Mouse (Mus musculus): ENCODE results near the gene Susd6. TPM values are rescaled to one million over a fixed set of nuclear protein-coding genes. Genes with fewer than 3 reads are reported as not detected.
A peak's percentile ranks its signal among the peaks of the same experiment; 100 is the strongest.

Gene Susd6
- total RNA-seq, 1 experiment from 2014 or later: 52.5 TPM

DNA sequence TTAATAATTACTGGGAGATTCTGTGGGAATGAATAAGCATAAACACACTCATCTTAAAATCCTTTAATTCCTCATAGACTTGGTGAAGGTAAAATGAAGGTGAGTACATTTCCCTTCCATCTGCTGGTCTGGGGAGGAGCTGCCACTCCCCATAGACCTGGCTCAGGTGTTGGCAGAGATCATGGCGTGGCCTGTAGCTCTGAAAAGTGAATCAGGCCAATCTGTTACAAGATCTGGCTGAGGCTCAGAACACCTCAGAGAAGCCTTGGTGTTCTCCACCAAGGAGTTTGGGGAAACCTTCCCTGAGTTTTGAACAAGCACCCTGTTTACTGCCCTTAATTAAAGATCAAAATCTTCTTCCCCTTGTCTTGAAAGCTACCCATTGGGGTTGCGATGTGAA lies 64.8 kb downstream of the Susd6 start:
- ATAC-seq (replicated peaks; ENCODE audit: insufficient number of reproducible peaks, low FRiP score, low TSS enrichment, poor library complexity, severe bottlenecking): no peak

DNA sequence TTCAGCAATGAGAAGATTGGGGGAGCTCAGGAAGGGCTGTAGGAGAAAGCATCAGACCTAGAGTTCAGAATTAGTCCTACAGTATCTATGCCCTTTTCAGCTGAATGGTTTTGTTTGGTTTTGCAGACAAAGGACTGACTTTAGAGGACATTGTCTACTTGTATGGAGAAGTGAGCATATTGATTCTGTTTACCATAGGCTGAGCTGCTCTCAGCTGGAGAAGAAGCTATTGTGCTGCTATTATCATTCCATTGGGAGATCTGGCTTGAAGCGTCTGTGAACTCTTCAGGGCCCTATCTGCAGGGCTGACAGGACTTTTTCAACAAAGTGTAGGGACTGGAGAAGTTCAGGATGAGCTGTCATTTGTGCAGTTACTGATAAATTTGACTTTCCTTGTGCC lies 65.3 kb downstream of the Susd6 start:
- ATAC-seq (replicated peaks; ENCODE audit: insufficient number of reproducible peaks, low FRiP score, low TSS enrichment, poor library complexity, severe bottlenecking): no peak

DNA sequence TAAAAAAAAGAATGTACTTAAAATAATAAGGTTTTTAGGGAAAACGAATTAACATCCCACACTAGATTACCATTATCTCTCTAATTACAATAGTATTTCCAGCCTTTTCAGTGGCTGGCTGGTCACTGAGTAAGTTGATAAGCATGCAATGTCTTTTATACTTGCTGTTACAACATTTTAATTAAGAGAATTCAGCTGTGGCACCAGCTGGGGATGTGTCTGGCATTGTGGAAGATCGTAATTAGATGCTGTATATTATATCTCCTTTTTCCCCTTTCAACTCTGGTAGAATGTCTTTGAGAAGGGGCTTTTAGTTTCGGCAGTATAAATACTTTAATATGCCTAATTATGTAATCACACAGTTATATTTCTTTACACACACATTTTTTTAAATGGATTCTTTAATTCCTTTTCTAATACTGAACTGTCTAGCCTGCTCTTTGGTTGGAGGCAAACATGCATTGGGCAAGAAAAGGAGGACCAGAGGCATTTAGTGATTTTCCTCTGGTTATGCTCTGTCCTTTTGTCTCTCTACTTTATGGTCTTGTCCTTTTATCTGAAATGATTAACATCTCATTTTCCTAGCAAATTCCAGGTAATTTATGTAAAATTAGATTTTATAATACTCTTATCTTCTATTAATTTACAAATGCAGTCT lies 67.5 kb downstream of the Susd6 start:
- ATAC-seq (replicated peaks; ENCODE audit: insufficient number of reproducible peaks, low FRiP score, low TSS enrichment, poor library complexity, severe bottlenecking): no peak

DNA sequence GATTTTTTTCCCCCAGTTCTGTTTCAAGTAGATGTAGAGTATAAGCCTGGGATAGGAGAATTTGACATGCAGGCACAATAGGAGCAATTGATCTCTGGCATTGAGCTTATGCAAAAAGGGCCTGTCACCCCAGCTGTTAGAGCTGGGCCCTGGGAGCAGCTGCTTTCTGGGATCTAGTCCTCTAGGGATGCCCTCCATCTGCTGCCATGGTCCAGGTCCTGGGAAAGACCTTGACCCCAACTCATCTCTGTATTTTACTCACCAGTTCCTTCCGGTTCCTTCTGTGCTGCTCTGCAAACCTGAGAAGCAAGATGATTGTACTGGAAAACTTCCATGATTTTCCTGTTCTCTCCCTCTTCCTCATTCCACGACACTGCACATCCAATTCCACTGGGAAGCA lies 68.0 kb downstream of the Susd6 start:
- no peak for ATAC-seq (replicated peaks; ENCODE audit: insufficient number of reproducible peaks, low FRiP score, low TSS enrichment, poor library complexity, severe bottlenecking)

DNA sequence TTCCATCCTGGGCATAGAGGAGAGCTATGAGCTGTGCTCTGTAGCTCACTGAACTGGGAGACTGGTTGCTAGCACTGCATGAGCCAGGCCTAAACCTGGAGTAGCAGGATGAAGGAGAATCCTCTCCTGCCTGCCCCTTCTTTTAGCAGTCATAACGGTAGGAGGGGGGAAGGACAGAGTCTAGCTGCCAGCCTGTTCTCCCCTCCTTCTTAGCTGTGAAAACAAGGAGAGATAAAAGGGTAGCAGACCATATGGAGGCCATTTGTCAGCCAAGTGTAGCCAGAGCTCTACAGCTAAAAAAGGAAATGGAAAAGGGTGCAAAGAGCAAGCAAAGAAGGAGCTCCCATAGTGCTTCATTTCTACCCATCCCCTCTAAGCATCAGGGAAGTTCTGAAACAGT lies 71.6 kb downstream of the Susd6 start:
- ATAC-seq (replicated peaks; ENCODE audit: insufficient number of reproducible peaks, low FRiP score, low TSS enrichment, poor library complexity, severe bottlenecking): no peak

DNA sequence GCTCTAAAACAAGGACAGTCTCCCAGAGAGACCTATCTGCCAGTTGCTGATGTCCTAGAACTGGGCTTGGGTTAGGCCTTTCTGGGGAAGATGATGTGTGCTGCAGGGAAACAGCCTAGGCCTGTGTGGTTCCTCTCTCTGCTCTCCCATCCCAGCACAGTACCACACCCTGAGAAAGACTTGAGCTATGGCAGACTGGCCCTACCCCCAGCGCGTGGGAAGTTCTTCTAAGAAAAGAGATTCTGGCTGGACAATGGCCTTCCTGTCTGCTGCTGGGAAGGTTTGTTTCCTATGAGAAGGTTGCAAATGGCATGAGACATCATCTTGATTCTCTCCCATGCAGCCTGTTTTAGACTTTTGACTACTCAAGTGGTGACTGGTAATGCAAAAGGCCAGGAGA lies 73.1 kb downstream of the Susd6 start:
- ATAC-seq (replicated peaks; ENCODE audit: insufficient number of reproducible peaks, low FRiP score, low TSS enrichment, poor library complexity, severe bottlenecking): 0 out of 2 replicates have a peak, but pooled peaks have one; percentile 35

DNA sequence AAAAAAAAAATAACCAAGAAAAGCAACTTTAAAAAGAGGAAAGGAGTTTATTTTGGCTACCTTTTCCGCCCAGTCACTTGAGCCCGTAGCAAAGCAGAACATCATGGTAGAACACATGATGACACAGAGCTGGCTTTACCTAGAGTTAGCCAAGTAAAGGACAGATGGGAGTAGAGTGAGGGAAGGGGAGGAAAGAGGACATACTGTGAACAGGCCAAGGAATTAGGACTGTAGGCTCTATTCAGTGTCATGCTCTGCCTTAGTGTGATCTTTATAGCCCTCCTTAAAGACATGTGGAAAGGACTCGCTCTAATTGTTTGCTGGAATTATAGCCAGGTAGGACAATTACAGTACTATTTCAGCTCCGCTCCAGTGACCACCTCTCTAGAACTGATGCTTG lies 74.9 kb downstream of the Susd6 start:
- no peak for ATAC-seq (replicated peaks; ENCODE audit: insufficient number of reproducible peaks, low FRiP score, low TSS enrichment, poor library complexity, severe bottlenecking)

DNA sequence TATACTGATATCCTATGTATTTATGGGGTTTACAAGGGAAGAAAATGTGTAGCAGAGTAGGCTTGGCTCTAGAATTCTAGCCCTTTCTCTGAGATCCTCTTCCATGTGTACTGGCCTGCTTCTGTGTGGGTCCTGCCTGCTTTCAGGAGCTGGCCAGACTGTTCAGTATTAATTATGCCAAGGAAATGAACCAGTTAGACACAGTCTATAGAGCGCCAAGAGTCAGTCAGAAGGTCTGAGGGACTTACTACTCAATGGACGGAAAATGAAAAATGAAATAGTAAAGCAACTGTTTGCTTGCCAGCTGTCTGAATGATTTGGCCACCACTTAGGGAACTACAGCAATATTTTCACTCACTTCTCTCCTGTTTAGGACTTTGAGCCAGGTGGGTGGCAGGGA lies 75.7 kb downstream of the Susd6 start:
- ATAC-seq (replicated peaks; ENCODE audit: insufficient number of reproducible peaks, low FRiP score, low TSS enrichment, poor library complexity, severe bottlenecking): no peak

DNA sequence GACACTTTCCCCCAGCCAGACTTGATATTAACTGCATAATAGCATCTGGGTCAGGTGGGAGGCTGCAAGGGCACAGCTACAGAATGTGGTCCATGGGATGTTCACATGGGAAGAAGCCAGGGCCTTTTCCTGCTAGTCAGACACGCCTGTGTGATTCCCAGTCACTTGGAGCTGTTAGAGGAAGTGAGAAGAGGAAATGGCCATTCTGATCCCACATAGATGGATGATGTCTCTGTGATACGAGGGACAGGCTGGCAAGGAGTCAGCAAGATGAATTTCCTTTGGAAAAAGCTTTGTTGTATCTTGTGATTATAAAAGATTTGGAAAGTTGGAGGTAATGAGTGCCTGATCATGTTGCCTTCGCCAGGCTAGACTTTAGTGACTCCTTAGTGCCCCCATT lies 76.8 kb downstream of the Susd6 start:
- ATAC-seq (replicated peaks; ENCODE audit: insufficient number of reproducible peaks, low FRiP score, low TSS enrichment, poor library complexity, severe bottlenecking): no peak

DNA sequence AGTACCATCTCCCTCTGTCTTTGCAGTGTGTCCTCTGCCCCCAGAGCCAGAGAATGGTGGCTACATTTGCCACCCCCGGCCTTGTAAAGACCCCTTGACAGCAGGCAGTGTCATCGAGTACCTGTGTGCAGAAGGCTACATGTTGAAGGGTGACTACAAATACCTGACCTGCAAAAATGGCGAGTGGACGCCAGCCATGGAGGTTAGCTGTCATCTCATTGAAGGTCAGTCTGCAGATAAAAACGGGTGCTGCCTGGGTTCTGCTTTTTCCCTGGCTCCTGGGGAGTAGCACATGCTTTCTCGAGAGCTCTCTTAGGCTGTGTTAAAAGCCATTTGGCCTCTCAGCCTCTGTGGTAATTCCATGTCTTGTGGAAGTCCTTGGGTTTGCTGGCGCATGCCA lies 78.1 kb downstream of the Susd6 start:
- ATAC-seq (replicated peaks; ENCODE audit: insufficient number of reproducible peaks, low FRiP score, low TSS enrichment, poor library complexity, severe bottlenecking): no peak

DNA sequence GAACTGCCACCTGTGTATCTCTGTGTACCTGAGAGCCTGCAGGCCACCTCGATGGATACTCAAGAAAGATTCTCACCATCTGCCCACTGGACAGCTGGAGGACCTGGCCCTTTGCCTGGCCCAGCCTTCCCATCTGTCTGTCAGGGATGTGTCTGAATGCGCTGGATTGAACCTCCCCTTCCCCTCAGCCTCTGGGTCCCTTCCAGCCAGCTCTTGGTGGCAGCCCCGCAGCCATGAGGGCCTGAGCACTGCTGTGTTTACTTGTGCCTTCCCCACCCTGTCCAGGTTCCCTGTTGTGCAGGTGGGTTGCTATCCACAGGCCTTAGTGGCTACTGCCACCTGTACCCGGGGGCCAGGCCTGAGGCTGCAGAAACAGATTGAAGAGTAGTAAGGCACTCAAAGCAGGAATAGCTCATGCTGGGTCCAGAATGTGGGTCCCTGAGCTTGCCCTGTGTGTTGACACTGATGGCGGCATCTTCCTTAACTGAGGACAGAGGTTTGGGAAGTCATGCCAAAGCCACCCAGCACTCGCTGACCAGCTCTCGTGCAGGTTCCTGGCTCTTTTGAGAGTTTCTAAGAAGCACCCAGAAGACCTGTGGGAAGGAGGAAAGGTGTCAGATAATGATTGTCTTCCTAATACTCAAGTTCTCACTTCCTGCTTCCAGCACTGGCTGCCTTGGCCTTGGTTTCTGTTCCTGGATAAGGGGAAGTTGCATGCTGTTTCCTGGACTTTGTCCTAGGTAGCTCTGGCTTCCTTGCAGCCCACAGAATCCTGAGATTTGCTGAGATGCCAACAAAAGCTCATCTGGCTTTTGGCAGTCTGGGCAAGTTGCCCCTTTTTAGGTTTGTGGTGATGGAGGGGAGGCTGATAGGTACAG lies 87.1 kb downstream of the Susd6 start:
- no peak for ATAC-seq (replicated peaks; ENCODE audit: insufficient number of reproducible peaks, low FRiP score, low TSS enrichment, poor library complexity, severe bottlenecking)

DNA sequence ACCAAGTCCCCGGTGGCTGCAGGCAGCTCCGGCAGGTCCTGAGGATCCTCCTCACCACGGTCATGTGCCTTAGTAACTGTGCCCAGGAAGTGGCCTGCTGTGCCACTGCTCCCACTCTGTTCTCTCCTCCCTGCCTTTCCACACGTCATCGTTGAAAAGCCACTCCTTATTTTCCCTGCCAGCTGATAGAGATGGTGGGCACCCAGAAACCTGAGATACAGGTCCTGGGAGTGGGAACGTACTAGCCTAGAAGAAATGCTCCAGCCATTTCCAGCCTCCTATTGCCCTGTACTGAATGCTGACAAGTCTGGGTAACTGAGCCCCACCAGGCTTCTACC lies 87.8 kb downstream of the Susd6 start:
- ATAC-seq (replicated peaks; ENCODE audit: insufficient number of reproducible peaks, low FRiP score, low TSS enrichment, poor library complexity, severe bottlenecking): no peak

DNA sequence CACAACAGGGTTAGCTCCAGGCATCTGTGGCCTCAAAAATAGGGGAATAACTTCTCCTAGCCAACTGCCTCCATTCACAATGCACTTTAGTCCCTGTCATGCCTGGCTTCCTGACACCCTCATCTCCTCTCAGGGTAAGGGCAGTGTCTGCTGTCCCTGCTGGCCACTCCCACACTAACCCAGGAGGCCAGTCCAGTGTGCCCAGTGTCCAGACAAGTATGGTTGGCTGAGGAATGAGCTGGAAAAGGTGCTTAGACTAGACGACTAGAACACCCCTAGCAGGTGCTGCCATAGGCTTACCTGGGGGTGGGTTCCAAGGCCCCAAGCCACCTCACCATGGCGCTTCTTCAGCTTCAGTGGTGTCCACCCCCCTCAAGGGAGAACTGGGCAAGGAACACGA lies 88.3 kb downstream of the Susd6 start:
- ATAC-seq (replicated peaks; ENCODE audit: insufficient number of reproducible peaks, low FRiP score, low TSS enrichment, poor library complexity, severe bottlenecking): no peak

DNA sequence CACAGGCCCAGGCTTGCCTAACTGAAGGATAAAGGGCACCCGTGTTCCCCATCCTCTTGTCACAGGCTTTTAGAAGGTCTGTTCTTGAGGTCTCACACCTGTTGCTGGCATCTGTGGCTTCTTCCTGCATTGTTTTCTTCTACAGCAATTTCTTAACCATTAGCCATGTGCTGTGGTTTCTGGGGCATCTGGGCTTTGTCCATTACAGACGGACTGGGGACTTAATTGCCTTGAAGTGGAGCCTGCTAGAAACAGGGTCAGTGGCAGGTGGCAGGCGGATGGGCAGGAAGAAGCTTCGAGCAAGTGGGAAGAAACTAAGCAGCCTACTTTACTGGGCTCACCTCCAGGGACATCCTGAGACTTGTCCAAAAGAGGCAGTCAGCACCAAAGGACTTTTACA lies 89.0 kb downstream of the Susd6 start:
- ATAC-seq (replicated peaks; ENCODE audit: insufficient number of reproducible peaks, low FRiP score, low TSS enrichment, poor library complexity, severe bottlenecking): no peak

DNA sequence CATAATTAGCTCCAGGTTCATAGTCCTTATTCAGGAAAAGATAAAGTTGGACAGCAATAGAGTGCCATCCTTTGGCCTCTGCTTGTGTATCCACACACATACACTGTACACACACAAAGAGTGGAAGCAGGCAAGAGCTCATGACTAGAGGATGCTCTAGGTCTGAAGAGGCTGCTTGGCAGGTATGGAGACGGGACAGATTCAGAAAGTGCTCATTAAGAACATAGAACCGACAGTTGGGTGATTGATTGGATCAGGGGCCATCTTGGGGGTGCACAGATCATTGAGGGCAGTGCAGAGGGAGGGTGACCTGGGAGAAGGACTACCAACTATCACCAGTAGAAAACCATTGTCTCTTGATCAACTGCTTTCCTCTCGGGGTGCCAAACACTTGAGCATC lies 90.8 kb downstream of the Susd6 start:
- no peak for ATAC-seq (replicated peaks; ENCODE audit: insufficient number of reproducible peaks, low FRiP score, low TSS enrichment, poor library complexity, severe bottlenecking)

DNA sequence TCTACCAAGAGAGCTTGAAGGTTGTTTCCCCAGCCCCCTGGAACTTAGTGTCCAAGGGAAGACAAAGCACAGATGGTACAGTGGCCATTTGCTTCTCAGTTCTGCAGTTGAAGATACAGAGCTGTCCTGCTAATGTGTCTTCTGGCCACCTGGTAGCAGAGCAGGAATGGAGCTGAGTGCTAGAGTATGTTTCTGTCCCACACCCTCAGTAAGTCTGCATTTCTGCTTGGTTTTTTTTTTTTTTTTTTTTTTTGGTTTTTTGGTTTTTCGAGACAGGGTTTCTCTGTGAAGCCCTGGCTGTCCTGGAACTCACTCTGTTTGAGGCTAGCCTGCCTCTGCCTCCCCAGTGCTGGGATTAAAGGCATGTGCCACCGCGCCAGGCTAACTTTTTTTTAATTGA lies 93.0 kb downstream of the Susd6 start:
- no peak for ATAC-seq (replicated peaks; ENCODE audit: insufficient number of reproducible peaks, low FRiP score, low TSS enrichment, poor library complexity, severe bottlenecking)

DNA sequence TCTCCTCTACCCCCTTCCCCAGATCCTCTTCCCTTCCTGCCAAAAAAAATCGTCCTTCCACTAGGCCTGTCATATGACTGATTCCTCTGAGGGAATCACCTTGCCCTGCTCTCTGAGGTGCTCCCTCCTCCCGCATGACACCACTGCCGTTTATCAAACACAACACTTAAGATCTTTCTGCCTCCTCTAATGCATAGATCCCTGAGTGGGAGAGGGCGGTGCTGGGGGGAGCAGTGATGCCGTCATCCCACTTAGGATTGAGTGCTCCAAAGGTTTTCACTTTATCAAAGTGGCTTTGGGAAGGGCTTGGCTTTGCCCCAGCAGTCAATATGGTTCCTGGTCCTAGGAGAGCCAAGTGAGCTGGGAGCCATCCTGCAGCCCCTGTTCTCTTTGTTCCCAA lies 93.6 kb downstream of the Susd6 start:
- ATAC-seq (replicated peaks; ENCODE audit: insufficient number of reproducible peaks, low FRiP score, low TSS enrichment, poor library complexity, severe bottlenecking): no peak

DNA sequence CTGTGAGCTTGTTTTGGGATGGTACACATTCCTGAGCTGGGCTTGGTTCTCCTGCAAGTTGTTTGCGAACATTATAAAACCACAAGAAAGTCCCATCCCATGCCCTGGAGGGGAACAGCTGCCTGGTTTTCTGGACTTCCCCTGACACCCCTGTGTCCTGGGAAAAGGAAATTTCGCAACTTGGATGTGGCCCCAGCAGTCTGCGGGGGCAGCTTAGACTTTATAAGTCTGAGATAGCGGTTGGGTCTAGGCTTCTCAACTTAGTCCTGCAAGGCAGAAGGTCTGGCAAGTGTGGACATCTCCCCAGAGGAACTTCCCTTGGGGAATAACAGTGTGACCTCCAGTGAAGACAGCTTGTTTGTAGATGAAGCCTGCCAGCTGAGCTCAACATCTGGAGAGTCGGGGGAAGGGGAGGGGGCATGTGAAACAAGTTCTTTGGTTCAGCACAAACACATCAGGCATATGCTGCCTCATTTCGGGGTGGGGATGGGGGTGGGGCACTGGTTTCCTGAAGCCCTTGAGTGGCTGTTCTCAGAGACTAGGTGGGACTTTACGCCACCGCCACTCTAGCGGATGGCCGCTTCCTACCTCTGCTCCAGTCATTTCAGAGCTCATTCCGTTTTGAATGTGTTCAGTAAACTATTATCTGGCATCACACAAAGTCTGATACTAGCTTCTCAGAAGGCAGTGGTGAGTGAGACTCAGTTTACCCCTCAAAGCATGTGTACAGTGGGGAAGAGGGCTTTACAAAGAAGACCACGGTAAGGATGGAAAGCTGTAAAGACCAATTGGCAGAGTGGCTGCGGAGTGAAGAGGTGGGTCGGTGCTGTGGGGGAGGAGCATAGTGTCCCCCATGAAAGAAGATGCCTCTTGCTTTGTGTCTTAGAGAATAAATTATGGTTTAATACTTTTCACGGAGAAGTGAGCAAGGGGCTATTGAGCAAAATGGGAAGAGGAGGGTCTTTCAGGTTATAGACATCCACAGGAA lies 95.3 kb downstream of the Susd6 start:
- ATAC-seq (replicated peaks; ENCODE audit: insufficient number of reproducible peaks, low FRiP score, low TSS enrichment, poor library complexity, severe bottlenecking): no peak

DNA sequence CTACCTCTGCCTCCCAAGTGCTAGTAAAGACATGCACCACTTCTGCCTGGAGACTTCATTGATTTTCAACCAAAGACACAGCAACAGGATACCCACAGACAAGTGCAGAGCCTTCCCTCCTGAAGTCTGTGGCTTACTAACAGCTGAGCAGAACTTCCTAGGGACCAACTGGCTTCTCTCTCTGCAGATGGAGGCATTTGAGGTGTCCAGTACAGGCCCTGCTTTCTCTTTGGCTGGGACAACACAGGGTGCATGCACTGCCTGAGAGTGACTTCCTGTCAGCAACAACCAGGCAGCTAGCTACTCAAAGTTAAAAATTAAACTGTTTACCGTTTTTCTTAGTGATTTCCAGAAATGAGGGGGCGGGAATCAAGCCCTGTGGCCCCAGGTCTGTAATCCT lies 96.7 kb downstream of the Susd6 start:
- no peak for ATAC-seq (replicated peaks; ENCODE audit: insufficient number of reproducible peaks, low FRiP score, low TSS enrichment, poor library complexity, severe bottlenecking)
